Mouse (Mus musculus) R1 (cell line): ENCODE data around the gene Lsm5.

Source experiments
- DNase-seq: peaks from one replicate; pipeline ENCODE4 v3.0.0-alpha.2; 2018; ENCODE audit warnings: low read depth, low spot score

The Lsm5 gene

GRCm38 (mm10) chr6:56703931-56704900 is at the start of gene Lsm5:
Lsm5 (minus strand) TSS chr6:56704710.
- peak; percentile 96 for DNase-seq

- DNase-seq, result no peak
Measured at GRCm38 (mm10) chr6:56753719-56754118, 49.2 kb upstream of the Lsm5 start.

DNA sequence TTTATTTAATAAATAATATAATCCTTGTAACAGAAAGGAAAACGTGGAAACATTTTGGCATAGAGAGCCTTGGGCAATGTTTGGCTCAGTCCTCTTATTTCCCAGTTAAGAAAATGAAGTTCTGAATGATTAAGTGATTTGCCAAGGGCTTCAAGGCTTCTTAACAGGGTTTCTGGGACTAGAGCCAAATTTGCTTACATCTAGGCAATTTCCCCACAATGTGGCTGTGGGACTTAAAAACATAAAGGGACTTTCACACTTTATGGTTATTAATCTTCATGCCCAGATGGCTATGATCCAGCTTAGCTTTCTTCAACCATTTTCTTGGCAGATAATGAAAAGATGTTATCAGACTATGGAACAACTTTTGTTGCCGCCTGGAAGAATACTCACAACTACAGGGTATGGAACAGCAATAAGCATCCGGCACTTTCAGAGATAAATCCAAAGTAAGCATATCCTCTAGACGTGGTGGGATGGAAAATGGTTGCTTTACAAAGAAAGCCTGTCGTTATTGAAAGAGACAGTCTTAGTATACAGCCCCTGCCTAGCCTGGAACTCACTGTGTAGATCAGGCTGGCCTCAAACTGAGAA is 41.5 kb upstream of the Lsm5 start:
- no peak for DNase-seq

DNA sequence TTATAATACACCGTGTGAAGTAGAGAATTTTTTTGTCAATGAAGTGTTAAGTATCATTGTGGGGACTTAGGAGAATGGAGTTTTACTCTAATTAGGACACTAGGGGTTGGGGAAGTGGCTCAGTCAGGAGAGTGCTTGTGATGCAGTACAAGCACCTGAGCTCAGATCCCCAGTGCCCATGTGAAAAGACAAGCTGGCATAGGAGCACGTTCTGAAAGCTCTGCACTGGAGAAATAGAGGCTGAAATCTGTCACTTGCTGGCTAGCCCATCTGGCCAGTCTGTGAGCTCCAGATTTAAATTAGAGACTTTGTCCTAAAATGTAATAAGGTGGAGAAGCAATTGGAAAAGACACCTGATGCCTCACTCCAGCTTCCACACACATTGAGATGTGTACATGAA is 28.0 kb upstream of the Lsm5 start:
- DNase-seq, result no peak

GRCm38 (mm10) chr6:56720877-56721276 is 16.4 kb upstream of the Lsm5 start:
- no peak for DNase-seq

DNA sequence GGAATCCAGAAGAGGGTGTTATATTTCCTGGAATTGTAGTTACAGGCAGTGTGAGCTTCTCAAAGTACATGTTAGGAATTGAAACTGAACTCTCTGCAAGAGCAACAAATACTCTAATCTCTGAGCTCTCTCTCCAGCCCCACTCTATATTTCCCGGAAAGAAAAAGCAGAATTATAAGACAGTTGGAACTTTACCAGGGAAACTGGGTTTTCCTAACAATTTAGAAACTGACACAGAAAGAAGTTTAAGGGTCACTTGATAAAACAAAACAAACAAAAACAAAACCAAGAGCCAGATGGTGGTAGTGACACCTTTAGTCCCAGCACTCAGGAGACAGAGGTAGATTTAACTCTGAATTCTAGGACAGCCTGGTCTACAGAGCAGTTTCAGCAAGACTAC is 14.6 kb upstream of the Lsm5 start:
- no peak for DNase-seq

DNA sequence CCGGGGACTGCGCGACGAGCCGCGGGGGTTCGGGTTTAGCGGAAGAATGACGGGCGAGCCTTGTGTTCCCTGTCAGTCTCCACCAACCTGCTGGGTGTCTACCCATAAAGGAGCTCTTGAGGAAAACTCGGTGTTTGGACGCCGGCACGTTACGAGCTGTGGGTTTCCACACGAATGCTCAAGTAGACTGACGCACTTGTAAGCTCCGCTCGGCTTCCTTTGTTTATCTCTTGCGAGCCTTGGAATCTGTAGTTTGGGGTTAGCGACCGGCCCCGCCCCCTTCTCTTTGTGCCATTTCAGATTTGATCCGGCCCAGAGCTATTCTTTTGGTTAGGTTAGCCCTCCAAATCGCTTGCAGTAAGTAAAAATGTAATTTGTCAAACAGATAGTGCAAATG is 10.8 kb upstream of the Lsm5 start:
- peak; percentile 94 for DNase-seq

GRCm38 (mm10) chr6:56714574-56715269 is 10.2 kb upstream of the Lsm5 start, which contains the start of gene Avl9:
Avl9 (plus strand) TSS chr6:56714899.
- DNase-seq, result peak; percentile 96

GRCm38 (mm10) chr6:56714186-56714573 is 9.7 kb upstream of the Lsm5 start:
- no peak for DNase-seq

DNA sequence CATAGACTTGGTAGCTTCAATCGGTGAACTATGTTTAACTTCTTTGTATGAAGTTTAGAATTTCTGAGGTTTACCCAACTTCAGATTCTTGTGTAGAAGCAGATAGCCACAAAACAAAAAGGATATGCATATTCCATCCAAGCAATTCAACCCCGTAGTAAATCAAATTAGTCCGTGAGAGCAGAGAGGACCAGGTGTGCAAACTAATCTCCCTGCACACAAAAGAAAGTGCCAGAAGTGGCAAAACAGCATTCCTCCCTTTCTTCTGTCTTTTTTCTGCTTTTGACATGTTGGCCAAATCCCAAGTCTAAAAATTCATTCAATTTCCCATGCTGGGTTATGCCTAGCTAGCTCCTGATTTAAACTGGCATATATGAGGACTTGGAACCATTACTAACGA is 12.1 kb downstream of the Lsm5 start:
- no peak for DNase-seq

DNA sequence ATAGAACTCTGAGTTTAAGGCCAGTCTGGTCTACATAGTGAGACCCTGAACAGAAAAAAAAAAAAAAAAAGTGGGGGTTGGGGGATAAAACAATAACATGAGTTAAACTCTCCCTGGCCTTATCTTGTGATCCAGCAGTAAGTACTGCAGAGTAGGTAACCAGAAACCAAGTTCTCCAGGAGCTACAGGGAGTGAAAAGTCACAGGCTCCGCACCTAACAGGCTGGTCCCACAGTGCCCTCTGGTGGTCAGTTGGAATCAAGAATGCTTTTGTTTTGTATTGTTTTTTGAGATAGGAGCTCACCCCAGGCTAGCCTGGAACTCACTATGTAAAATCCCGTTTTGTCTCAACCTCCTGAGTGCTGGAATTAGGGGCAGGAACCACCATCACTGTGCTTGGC is 13.3 kb downstream of the Lsm5 start:
- peak; percentile 84 for DNase-seq

- no peak for DNase-seq
Measured at GRCm38 (mm10) chr6:56688238-56688637, 16.3 kb downstream of the Lsm5 start.

GRCm38 (mm10) chr6:56664410-56664809 is 40.1 kb downstream of the Lsm5 start:
- no peak for DNase-seq

GRCm38 (mm10) chr6:56655393-56655792 is 49.1 kb downstream of the Lsm5 start:
- no peak for DNase-seq

DNA sequence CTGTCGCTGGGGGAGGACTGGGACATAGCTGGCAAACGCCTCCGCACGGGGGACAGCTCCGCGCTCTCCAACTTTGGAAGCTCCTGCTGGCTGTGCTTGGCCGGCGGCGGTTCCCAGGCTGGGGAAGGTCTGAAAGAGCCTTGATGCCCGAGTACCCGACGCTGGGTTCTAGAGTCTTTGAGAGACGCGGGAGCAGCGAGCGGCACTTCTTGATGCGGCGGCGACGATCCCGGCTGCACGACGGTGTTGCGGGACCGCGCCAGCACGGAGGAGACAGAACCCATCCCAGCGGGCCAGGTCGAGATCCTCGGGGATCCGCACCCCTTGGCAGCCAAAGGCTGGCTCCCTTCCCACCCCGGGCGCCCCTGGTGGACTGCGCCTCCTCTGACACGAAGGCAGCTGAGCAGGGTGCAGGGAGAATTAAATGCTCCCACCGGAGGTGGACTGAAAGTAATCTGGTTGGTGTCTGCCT is 52.4 kb downstream of the Lsm5 start:
- DNase-seq, result peak; percentile 78
